Mouse (Mus musculus): ENCODE results near the gene Gng10.

Gng10 gene

GRCm38 (mm10) chr4:59034918-59035785, at the start of gene Gng10:
Gng10 (plus strand) TSS chr4:59035088.
- DNase-seq (ENCODE audit: low read depth, low spot score) = peak; percentile 72

- peak; percentile 75 for DNase-seq (ENCODE audit: low read depth, low spot score)
Measured at GRCm38 (mm10) chr4:58985157-58985648, 49.7 kb upstream of the Gng10 start.

- peak; percentile 72 for DNase-seq (ENCODE audit: low read depth, low spot score)
Measured at GRCm38 (mm10) chr4:58986540-58987190, 48.2 kb upstream of the Gng10 start, which contains the start of gene Ptgr1. Ptgr1 (minus strand) TSS chr4:58987119.

- DNase-seq (ENCODE audit: low read depth, low spot score) = no peak
Measured at GRCm38 (mm10) chr4:58989303-58989898, 45.5 kb upstream of the Gng10 start.

GRCm38 (mm10) chr4:58990609-58991434, 44.1 kb upstream of the Gng10 start:
- no peak for DNase-seq (ENCODE audit: low read depth, low spot score)

GRCm38 (mm10) chr4:58992195-58992594, 42.7 kb upstream of the Gng10 start:
- DNase-seq (ENCODE audit: low read depth, low spot score) = no peak

- DNase-seq (ENCODE audit: low read depth, low spot score) = no peak
Measured at GRCm38 (mm10) chr4:58994762-58995161, 40.1 kb upstream of the Gng10 start, which contains the start of gene Dnajc25. Dnajc25 (plus strand) TSS chr4:58995062.

GRCm38 (mm10) chr4:58995251-58995693, 39.6 kb upstream of the Gng10 start:
- DNase-seq (ENCODE audit: low read depth, low spot score) = no peak

GRCm38 (mm10) chr4:58997081-58997480, 37.8 kb upstream of the Gng10 start:
- DNase-seq (ENCODE audit: low read depth, low spot score) = no peak

GRCm38 (mm10) chr4:58998688-58999087, 36.2 kb upstream of the Gng10 start:
- DNase-seq (ENCODE audit: low read depth, low spot score) = no peak

GRCm38 (mm10) chr4:58999686-59000085, 35.2 kb upstream of the Gng10 start:
- peak; percentile 75 for DNase-seq (ENCODE audit: low read depth, low spot score)

- peak; percentile 85 for DNase-seq (ENCODE audit: low read depth, low spot score)
Measured at GRCm38 (mm10) chr4:59000614-59001013, 34.3 kb upstream of the Gng10 start.

GRCm38 (mm10) chr4:59002948-59003805, 31.7 kb upstream of the Gng10 start, which contains the start of gene Gm20503:
Gm20503 (plus strand) TSS chr4:59003210.
- DNase-seq (ENCODE audit: low read depth, low spot score) = peak; percentile 95

- DNase-seq (ENCODE audit: low read depth, low spot score) = no peak
Measured at GRCm38 (mm10) chr4:59003806-59004200, 31.1 kb upstream of the Gng10 start.

GRCm38 (mm10) chr4:59006211-59006610, 28.7 kb upstream of the Gng10 start:
- no peak for DNase-seq (ENCODE audit: low read depth, low spot score)

GRCm38 (mm10) chr4:59007016-59007415, 27.9 kb upstream of the Gng10 start:
- DNase-seq (ENCODE audit: low read depth, low spot score) = no peak

GRCm38 (mm10) chr4:59007974-59008373, 26.9 kb upstream of the Gng10 start:
- DNase-seq (ENCODE audit: low read depth, low spot score) = no peak

- peak; percentile 64 for DNase-seq (ENCODE audit: low read depth, low spot score)
Measured at GRCm38 (mm10) chr4:59009186-59009585, 25.7 kb upstream of the Gng10 start.

- DNase-seq (ENCODE audit: low read depth, low spot score) = no peak
Measured at GRCm38 (mm10) chr4:59009696-59010095, 25.2 kb upstream of the Gng10 start.

GRCm38 (mm10) chr4:59011446-59011845, 23.4 kb upstream of the Gng10 start:
- no peak for DNase-seq (ENCODE audit: low read depth, low spot score)

Data from CD4-positive helper T cell, adult 2 months (primary cell).